Mouse (Mus musculus) spleen, postnatal 4 days (tissue): Measurements from ENCODE around the gene Plch1.

ENCODE experiments used
- DNase-seq, 2 experiments: peaks; one replicate each; pipeline ENCODE4 v3.0.0; 2022; ENCODE audit warnings: low spot score in 2 of 2

Gene Plch1

DNA sequence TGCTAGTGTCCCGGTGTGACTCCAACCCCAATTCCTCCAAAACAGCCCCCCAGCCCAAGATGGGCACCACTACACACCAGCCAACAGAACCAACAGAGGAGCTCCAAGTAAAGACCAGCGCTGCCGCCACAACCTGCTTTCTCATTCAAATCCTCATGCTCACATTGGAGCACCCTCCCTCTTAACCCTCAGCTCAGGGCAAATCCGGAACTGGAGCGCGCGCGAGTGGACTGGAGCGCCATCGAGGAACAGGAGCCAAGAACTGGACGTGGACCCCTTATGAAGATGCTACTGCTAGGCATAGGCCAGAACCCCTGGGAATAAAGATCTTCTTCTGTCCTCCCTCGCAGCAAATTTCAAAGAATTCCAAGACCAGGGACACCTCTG lies at the start of gene Plch1:
TSS of gene Plch1 (minus strand) at position 164 of the 387 bp plus-strand sequence.
- peak in 1 of 2 experiments; percentile 13 for DNase-seq

DNA sequence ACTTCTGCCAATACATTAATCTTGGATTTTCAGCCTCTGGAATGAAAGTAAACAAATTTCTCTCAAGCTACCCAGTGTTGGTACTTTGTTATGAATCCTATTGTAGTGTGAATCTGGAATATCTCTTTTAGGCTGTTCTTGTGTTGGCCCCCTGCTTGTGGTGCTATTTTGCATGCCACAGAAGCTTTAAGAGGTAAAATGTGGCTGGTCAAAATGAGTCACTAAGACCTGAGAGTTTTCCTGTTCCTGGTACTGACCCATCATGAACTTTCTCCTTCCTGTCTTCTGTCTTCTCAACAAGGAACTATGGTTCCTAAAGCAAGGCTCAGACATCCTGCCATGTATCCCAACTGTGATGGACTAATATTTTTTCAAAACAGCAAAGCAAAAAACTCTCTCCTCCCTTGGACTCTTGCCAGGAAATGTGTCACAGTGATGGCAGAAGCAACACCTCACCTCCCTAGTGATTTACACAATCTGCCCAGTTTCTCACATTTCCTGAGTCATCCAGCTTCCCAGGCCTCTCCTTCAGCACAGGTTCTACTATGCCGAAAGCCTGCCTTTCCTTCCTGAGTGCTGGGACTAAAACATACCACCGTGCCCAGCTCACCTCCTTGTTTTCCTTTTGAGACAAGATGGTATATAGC lies 42.1 kb upstream of the Plch1 start:
- DNase-seq, result no peak

DNA sequence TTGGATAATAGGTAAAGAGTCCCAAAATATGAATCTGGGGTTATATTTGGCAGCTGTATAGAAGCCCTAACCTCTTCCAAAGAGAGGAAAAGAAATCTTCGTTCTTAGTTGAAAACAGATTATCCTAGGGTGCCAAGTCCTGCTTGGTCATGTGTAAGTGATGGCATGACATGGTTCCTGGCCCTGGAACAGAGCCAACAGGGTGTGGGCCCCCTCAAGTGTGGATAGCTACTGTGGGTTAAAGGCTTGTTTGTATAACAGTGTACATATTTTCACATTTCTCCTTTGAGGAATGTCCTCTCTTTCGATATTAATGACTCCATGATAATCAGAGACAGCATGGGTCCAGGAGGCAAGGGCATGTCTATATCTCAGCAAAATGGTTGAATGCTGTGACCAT lies 39.7 kb upstream of the Plch1 start:
- DNase-seq, result no peak

DNA sequence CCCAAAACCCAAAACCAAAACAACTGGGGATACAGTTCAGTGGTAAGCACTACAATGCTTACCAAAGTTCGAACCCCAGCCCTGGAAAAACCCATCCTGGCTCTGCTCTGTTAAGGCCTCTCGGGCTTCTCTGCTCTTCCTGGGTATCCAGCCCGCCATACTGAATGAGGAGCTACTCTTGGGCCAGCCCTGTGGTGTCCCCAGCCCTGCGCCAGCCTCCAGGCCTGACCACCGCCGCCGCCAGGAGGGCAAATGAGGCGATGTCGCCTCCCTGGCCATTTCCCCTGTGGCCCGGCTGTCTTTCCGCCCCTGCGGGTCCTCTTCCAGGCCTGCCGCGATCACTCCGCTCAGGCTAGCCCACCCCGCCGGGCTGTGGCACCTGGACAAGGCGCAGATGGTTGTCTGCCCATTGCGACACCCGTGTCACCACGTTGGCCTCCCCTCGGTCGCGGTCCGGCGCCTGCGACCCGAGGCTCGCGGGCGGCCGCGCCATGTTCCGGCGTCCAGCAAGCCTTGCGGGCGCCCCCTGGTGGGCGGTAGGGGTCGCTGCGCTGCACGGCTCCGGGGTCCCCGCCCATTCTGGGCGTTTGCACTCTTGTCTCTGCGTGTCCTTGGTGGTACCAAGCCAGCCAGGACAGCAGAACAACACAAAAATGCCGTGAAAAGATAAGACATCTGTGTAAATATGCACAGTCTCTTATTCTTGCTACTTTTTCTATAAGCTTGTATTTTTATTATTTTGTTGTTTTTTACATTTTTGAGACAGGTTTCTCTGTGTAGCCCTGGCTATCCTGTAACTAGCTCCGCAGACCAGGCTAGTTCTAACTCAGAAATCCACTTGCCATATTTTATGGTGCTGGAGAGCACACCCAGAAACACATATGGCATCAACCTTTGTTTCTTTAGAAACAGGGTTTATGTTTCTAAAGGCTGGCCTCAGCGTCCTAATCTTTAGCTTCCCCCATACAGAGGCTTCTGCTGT lies 29.9 kb upstream of the Plch1 start, which contains the start of gene E130311K13Rik:
TSS of gene E130311K13Rik (minus strand) at position 595 of the 982 bp plus-strand sequence.
- peak; percentile 86 to 95 for DNase-seq

DNA sequence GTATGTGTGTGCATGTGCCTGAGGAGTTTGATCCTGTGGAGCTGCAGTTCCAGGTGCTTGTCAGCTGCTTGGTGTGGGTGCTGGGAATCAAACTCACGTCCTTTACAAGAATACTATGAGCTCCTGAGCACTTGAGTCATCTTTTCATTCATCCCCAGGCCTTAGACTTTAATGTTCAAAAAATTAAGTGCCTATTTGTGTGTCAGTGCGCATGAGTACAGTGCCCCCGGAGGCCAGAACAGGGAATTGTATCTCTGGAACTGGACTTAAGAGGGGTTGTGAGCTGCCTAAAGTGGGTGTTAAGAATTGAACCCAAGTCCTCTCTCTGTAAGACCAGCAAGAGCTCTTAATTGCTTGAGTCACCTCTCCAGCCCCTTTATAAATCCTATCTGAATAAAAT lies 20.4 kb upstream of the Plch1 start:
- peak in 1 of 2 experiments; percentile 15 for DNase-seq

DNA sequence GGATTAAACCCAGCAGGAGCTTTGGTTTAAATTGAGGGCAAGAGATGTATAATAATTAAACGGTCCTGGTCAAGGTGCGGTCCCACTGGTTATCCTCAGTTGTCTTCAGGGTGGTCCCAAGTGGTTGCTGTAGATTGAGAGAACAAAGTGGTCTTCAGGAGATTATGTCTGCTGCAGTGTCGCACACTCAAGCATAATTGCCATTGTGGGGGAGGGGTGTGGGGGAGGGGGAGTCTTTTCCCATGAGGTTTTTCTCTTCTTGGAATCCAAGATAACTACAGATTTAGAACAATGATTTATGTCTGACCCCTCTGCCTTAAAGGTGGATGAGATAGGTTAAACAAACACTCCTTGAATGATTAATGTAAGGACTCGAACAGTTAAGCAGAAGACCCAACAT lies 11.0 kb upstream of the Plch1 start:
- DNase-seq, result no peak

DNA sequence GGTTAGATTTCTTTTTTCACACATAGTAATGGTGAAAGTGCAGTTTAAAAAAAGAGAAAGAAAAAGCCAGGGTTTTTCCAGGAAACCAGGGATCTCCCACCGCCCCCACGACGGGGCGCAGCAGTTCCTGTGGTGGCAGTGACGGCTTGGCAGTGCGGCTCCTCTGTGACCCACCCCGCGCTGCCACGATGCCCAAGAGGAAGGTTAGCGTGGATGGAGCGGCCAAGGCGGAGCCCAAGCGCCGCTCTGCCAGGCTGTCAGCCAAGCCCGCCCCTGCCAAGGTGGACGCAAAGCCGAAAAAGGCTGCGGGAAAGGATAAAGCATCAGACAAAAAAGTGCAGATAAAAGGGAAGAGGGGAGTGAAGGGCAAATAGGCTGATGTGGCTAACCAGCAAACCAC lies 6.0 kb upstream of the Plch1 start:
- no peak for DNase-seq

DNA sequence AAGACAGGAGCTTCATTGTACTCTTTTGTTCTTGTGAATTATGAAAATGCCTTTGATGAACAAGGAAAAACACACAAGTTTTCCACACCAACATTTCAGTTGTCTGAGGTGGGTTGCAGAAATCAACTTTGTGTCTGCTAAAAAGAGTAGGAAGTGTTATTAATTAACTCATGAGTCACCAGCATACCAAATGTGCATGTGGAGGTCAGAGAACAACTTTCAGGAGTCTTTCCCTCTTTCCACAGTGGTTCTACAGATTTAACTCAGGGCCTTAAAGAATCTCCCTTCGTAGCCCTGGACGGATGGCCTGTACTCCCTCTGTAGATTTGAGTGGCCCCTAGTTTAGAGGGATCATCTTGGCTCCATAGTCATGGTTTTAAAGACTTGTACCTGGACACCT lies 4.9 kb upstream of the Plch1 start:
- no peak for DNase-seq

DNA sequence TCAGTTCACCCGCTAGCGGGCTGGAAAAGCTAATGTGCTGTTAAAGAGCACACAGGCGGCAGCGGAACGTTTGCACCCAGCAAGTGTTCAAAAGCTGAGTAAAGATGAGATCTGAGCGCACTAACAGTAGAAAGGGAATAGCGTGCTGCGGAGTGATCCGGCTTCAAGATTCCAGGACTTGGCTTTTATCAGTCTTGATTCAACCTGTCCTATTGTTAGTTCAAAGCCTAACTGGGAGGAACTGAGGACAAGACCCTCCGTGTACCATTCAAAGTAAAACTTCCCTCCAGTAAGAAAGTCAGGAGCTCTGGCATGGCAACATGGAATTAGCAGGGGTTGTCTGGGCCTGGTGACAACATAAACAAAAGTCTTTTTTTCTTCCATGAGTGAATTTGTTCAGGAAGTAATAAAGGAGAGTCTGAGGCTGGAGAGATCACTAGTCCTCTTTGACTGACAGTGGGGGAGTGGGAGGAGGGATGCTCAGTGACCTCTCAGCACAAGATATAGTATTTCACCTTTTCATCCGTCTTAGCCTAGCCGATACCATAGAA lies 824 bp upstream of the Plch1 start:
- DNase-seq, result no peak

DNA sequence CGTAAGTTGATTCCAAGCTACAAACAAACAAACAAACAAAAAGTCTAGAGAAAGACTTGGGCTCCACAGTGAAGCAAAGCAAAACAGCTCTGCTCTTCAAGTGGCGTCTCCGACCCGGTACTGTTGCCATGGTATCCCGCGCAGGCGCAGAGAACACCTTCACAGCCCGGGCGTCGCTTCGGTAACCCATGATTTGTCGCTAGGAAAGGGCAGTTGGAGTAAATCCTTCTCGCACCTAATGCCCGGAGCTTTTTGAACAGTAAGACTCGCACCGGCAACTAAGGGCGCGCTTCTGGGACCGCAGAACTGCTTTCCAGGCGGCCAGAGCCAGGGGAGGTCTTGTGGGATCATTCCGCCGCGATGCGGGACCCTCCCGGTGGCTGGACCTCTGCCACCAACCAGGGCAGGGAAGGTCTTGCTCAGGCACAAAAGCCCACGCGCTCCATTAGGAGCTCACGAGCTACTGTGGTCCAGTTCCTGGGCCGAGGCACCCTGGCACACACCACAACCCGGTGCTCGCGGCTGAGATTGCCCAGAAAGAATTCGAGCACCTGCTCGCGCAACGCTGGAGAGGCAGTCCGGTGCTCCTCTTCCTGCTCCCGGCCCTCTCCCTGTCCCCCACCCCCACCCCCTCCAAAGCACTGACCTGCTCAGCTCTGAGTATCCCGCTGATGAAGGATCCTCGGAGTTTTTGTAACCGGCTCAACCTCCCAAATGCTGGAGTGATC lies 527 bp downstream of the Plch1 start:
- DNase-seq, result peak; percentile 21 to 64

DNA sequence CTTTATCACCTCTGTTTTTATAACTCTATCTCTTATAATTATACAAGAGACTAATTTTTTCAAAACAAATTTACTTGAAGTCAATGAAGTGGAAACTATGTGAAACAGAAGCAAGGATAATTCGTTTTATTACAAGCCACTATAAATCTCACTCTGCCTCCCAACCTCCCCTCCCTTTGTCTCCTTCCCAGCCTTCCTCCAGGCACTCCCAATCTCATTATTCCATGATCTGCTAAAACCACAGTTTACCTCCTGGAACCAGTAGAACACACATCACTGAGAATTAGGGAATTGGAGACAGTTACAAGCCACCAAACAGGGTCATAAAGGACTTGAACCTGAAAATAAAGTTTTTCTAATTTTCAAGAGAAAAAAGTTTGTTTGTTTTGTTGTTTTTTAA lies 2.1 kb downstream of the Plch1 start:
- DNase-seq, result no peak

DNA sequence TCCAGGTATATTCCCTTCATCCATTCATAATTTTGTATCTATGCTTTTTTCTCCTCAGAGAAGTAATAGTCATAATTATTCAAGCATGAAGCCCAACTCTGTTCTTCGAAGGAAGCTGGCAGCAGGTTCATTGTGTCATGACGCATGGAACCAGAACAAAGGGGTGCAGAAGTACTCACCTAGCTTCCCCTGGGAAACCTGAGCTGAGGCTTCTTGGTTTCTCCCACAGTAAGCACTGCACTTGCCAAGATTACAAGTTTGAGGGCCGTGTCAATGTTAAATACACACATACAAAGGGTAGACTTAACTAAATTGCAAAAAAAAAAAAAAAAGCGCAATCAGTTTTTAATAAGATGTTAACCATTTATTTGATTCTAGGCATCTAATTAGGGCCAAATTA lies 3.0 kb downstream of the Plch1 start:
- DNase-seq, result no peak

DNA sequence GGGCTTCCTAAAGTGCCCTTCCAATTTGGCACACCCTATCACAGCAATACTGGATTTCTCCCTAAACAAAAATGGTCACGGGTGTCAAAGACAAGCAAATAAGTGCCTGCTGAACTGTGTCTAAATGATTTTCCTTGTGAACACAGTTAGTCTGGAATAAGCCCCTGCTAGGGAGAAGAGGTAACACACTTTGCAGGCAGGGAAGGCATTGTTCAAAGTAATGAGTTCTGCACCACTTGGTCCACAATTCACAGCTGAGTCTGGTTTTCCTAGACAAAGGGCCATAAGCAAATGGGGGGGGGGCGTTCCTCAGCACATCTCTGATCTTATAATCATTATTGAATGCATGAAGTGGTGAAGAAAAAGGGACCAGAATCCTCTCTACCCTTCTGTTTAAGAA lies 3.5 kb downstream of the Plch1 start:
- no peak for DNase-seq

DNA sequence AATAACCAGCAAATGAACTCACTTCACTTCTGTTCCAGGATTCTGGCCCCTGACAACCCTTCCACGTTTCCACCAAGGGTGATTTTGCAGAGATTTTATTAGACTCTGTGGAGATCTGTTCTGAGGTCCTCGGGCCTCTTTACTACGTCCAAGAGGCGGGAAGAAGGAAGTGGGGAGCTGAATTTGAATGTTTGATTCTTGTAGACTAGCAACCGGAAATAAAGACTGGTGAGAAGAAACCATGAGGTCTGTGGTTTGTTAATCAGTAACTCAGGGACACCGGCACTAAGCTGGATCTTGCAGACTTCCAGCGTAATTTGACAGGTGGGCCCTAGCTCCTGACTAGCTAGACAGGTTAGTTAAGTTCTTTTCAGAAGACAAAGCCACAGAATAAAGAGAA lies 5.6 kb downstream of the Plch1 start:
- no peak for DNase-seq

DNA sequence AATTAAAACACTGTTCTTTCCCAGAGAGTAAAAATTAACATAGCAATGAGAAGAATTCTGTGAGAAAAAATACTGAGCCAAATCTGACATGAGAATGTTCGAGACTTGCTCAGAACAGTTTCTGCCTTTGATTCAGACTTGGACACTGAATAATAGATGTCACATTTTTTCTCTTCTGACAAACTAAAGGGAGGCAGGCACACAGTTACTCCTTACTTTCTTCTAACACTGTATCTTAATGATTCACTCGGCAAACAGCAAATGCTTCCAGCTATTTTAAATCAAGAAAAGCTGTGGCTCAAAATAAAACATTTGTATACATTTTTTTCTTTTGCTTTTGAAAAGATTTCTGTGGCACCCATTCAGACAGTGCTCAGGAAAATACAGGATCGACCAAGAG lies 7.1 kb downstream of the Plch1 start:
- DNase-seq, result no peak

DNA sequence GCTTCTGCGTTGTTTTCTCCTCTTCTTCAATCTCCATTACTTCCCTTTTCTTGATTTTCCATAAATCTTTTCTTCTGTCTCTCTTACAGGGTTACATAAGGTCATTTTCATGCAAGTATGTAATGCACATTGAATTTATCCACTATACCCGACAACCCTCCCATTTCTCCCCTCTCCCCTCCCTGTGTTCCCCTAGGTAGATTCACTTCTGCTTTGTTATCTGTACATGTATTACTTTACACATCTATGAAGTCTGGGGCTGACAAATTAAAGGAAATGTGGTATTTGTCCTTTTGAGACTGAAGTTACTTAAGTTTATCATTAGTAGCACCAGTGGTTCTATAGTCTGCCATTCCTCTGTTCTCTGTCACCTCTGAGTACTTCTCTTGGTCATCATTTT lies 18.2 kb downstream of the Plch1 start:
- no peak for DNase-seq

DNA sequence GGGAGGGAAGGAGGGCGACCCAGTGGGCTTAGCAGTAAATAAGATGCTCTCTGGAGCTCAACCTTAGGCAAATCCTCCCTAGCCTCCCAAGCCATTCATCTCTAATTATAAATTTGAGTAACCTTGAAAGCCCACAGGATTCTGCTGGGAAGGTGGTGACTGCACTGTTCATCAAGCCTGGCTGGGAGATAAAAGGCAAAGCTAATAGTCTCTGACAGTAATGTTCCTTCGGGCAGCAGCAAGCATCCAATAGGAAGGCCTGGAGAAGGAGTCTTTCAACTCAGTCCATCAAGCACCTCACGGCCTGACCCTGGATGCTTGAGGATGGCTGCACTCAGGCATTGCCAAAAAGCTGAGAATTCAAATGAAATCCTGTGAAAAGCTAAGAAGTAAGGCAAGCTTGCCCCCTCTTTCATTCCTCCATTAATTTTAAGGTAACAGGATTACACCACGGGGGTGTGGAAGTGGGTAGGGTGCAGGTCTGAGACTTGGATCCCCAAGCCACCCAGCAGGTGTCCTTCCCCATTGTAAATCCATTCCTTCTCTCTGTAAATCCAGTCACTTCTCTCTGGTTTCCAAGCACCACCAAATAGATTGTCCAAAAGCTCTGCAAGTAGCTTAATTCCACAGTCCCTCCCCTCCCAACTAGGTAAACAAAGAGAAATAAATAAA lies 20.1 kb downstream of the Plch1 start:
- no peak for DNase-seq

DNA sequence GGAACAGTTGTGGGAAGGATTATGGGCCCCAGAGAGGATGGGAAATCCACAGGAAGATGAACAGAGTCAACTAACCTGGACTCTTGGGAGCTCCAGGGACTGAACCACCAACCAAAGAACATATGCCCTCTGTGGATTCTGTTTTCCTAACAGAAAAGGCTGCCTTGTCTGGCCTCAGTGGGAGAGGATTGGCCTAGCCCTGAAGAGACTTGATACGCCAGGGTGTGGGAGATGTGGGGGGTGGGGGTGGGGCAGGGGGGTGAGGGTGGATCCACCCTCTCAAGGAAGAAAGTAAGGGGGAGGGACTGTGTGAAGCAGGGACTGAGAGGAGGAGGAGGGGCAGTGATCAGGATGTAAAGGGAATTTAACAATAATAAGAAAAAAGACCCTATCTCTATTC lies 26.5 kb downstream of the Plch1 start:
- DNase-seq, result no peak

DNA sequence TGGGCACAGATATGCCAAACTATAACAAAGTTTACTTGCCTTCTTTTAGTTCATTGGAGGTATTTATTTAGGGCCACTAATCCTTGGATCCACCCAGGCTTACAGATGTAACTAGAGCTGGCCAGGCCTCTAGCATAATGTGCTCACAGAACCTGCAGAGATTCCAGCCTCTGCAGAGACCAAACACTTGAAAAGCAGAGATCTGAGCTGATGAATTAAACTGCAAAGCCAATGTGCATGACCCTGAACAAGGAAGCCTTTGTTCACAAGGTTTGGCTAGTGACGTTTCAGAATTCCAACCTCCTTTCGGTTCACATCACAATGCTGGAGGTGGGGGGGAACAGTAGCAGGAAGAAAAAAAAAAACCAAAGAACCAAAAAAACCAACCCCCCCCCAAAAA lies 28.0 kb downstream of the Plch1 start:
- no peak for DNase-seq

DNA sequence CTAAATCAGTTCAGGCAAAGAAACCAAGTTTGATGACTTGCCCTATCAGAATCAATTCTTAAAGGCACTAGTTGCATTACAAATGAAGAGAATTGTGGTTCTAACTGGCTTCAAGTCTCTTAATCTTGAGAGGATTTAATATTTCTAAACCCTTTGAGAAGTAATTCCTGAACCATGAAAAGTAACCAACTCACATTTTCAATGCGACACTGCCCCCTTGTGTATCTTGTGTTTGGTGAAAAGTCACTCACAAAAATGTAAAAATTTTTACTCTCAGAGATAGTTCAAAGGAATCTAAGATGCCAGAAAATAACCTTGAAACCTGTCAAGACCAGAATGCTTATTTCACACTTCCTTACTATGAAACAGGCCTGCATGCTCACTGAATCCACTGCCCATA lies 31.0 kb downstream of the Plch1 start:
- no peak for DNase-seq

DNA sequence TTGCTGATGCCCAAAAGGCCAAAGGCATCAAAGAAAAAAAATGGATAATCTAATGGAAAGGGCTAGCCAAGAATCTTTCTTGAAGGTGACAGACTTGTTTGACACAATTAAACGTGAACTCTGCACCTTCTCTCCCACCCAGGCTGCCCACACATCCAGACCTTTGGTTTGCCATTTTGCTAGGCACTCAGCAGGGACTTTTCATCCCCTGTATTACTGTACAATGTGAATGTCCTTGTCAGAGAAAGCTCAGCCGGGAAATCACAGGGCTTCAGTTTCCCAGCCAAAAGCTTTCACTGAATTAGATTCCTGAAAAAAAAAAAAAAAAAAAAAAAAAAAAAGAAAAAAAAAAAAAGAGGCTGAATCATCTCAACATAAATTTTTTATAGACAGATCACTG lies 34.2 kb downstream of the Plch1 start:
- DNase-seq, result no peak

DNA sequence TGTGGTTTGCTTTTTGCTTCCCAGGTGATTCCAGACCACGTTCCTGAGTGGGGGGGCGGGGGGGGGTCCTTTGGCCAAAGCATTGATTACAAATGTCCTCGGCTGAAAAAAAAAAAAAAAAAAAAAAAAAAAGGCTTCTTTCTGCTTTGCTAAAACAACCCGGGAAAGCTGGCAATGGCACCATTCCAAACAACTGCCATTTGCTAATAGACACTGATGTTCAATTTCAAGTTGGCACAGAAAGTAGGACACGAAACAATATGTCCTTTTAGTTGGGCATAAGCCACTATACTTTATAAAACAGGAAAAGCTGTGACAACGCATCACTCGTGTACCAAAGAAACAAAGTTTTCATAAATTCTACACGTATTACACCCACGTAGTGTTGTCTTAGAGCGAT lies 36.6 kb downstream of the Plch1 start:
- no peak for DNase-seq
